Mouse (Mus musculus): Measurements from ENCODE around the gene Brpf3. TPM values are rescaled to one million over a fixed set of nuclear protein-coding genes. Genes with fewer than 3 reads are reported as not detected.
"Not testable (repeated sequence)": the region's sequence is repeated elsewhere in the genome, so short reads cannot be mapped to it uniquely, and the experiment has no call there.

Brpf3 gene
- total and polyA plus RNA-seq, 2 experiments from 2014 or later, result 2.7 to 27.8 TPM

GRCm38 (mm10) chr17:28766203-28766602 is 34.7 kb upstream of the Brpf3 start:
- WGBS, result 58% methylated on average over 3 of the region's 3 CpGs
- no peak for ATAC-seq (ENCODE audit: insufficient read depth, low read depth)
- no peak overlapping the region for H3K4me2 ChIP-seq (ENCODE audit: low read depth, low read length)

GRCm38 (mm10) chr17:28766781-28767515 is 33.9 kb upstream of the Brpf3 start:
- H3K27ac ChIP-seq (ENCODE audit: low read depth), result no peak overlapping the region
- H3K4me3 ChIP-seq (ENCODE audit: low read depth, low read length), result no peak overlapping the region
- no peak for ATAC-seq (ENCODE audit: insufficient read depth, low read depth)
- H3K36me3 ChIP-seq (replicated peaks; ENCODE audit: control insufficient read depth, insufficient read depth, low read length), result no peaks in the 10 kb centered on the region
- no peaks in the 10 kb centered on the region for H3K9me3 ChIP-seq (replicated peaks; ENCODE audit: control insufficient read depth, low read length)
- peaks cover 32% of the 10 kb centered on the region for H3K27me3 ChIP-seq (ENCODE audit: control insufficient read depth, insufficient read depth, low read length)
- no peak for DNase-seq (ENCODE audit: low spot score)
- no peak overlapping the region for H3K9ac ChIP-seq (replicated peaks; ENCODE audit: low read depth, low read length)
- H3K4me2 ChIP-seq (ENCODE audit: low read depth, low read length), result no peak overlapping the region
- TF ChIP-seq CTCF (IDR thresholded peaks at IDR 0.05; ENCODE audit: low read depth) (no peak), EP300 (IDR thresholded peaks at IDR 0.05; ENCODE audit: low read depth) (no peak)
- H3K4me1 ChIP-seq (ENCODE audit: control insufficient read depth, insufficient read depth), result peaks cover 15% of the 10 kb centered on the region
- 72% methylated on average over 11 of the region's 11 CpGs for WGBS

More at GRCm38 (mm10) chr17:28766203-28766602, 34.7 kb upstream of the Brpf3 start:
- Histone ChIP-seq H3K4me3 (ENCODE audit: low read depth, low read length) (no peak overlapping the region), H3K27ac (ENCODE audit: low read depth) (no peak overlapping the region), H3K27me3 (ENCODE audit: control insufficient read depth, insufficient read depth, low read length) (peaks cover 32% of the 10 kb centered on the region), H3K9me3 (replicated peaks; ENCODE audit: control insufficient read depth, low read length) (no peaks in the 10 kb centered on the region), H3K9ac (replicated peaks; ENCODE audit: low read depth, low read length) (no peak overlapping the region), H3K4me1 (ENCODE audit: control insufficient read depth, insufficient read depth) (peaks cover 15% of the 10 kb centered on the region), H3K36me3 (replicated peaks; ENCODE audit: control insufficient read depth, insufficient read depth, low read length) (no peaks in the 10 kb centered on the region)
- no peak for DNase-seq (ENCODE audit: low spot score)
- TF ChIP-seq CTCF (IDR thresholded peaks at IDR 0.05; ENCODE audit: low read depth) (no peak), EP300 (IDR thresholded peaks at IDR 0.05; ENCODE audit: low read depth) (no peak)

GRCm38 (mm10) chr17:28769121-28769874 is 31.6 kb upstream of the Brpf3 start, which contains the start of gene Mapk13:
TSS of gene Mapk13 (plus strand) at chr17:28769297.
- WGBS, result 2% methylated on average over 53 of the region's 58 CpGs
- H3K4me2 ChIP-seq (ENCODE audit: low read depth, low read length), result peak within 1 kb of the TSS; percentile 59
- ATAC-seq (ENCODE audit: insufficient read depth, low read depth) (no peak), DNase-seq (ENCODE audit: low spot score) (no peak)
- H3K4me1 ChIP-seq (ENCODE audit: control insufficient read depth, insufficient read depth), result peaks cover 15% of the 10 kb centered on the region
- H3K36me3 ChIP-seq (replicated peaks; ENCODE audit: control insufficient read depth, insufficient read depth, low read length), result no peaks in the 10 kb centered on the region
- no peak within 1 kb of the TSS for H3K27ac ChIP-seq (ENCODE audit: low read depth)
- TF ChIP-seq EP300 (IDR thresholded peaks at IDR 0.05; ENCODE audit: low read depth), result no peak
- no peak for TF ChIP-seq CTCF (IDR thresholded peaks at IDR 0.05; ENCODE audit: low read depth)
- peak within 1 kb of the TSS; percentile 43 for H3K4me3 ChIP-seq (ENCODE audit: low read depth, low read length)
- H3K9me3 ChIP-seq (replicated peaks; ENCODE audit: control insufficient read depth, low read length), result no peaks in the 10 kb centered on the region
- H3K9ac ChIP-seq (replicated peaks; ENCODE audit: low read depth, low read length), result peak within 1 kb of the TSS; percentile 43
- H3K27me3 ChIP-seq (ENCODE audit: control insufficient read depth, insufficient read depth, low read length), result peaks cover 37% of the 10 kb centered on the region

GRCm38 (mm10) chr17:28769875-28770421 is 30.9 kb upstream of the Brpf3 start:
- ATAC-seq (ENCODE audit: insufficient read depth, low read depth) (no peak), DNase-seq (ENCODE audit: low spot score) (no peak)
- peaks cover 37% of the 10 kb centered on the region for H3K27me3 ChIP-seq (ENCODE audit: control insufficient read depth, insufficient read depth, low read length)
- TF ChIP-seq CTCF (IDR thresholded peaks at IDR 0.05; ENCODE audit: low read depth) (no peak), EP300 (IDR thresholded peaks at IDR 0.05; ENCODE audit: low read depth) (no peak)
- peak overlapping the region; percentile 43 for H3K9ac ChIP-seq (replicated peaks; ENCODE audit: low read depth, low read length)
- peaks cover 15% of the 10 kb centered on the region for H3K4me1 ChIP-seq (ENCODE audit: control insufficient read depth, insufficient read depth)
- H3K9me3 ChIP-seq (replicated peaks; ENCODE audit: control insufficient read depth, low read length), result no peaks in the 10 kb centered on the region
- H3K4me2 ChIP-seq (ENCODE audit: low read depth, low read length), result peak overlapping the region; percentile 59
- WGBS, result 4% methylated on average over 24 of the region's 24 CpGs
- peak overlapping the region; percentile 43 for H3K4me3 ChIP-seq (ENCODE audit: low read depth, low read length)
- H3K27ac ChIP-seq (ENCODE audit: low read depth), result no peak overlapping the region
- H3K36me3 ChIP-seq (replicated peaks; ENCODE audit: control insufficient read depth, insufficient read depth, low read length), result no peaks in the 10 kb centered on the region

GRCm38 (mm10) chr17:28771289-28771688 is 29.6 kb upstream of the Brpf3 start:
- Histone ChIP-seq H3K27me3 (ENCODE audit: control insufficient read depth, insufficient read depth, low read length) (peaks cover 37% of the 10 kb centered on the region), H3K36me3 (replicated peaks; ENCODE audit: control insufficient read depth, insufficient read depth, low read length) (no peaks in the 10 kb centered on the region), H3K9ac (replicated peaks; ENCODE audit: low read depth, low read length) (no peak overlapping the region), H3K4me2 (ENCODE audit: low read depth, low read length) (no peak overlapping the region), H3K9me3 (replicated peaks; ENCODE audit: control insufficient read depth, low read length) (no peaks in the 10 kb centered on the region), H3K27ac (ENCODE audit: low read depth) (no peak overlapping the region), H3K4me1 (ENCODE audit: control insufficient read depth, insufficient read depth) (peaks cover 15% of the 10 kb centered on the region), H3K4me3 (ENCODE audit: low read depth, low read length) (no peak overlapping the region)
- ATAC-seq (ENCODE audit: insufficient read depth, low read depth) (no peak), DNase-seq (ENCODE audit: low spot score) (no peak)
- TF ChIP-seq EP300 (IDR thresholded peaks at IDR 0.05; ENCODE audit: low read depth), result no peak
- TF ChIP-seq CTCF (IDR thresholded peaks at IDR 0.05; ENCODE audit: low read depth), result no peak
- 89% methylated on average over 5 of the region's 5 CpGs for WGBS

GRCm38 (mm10) chr17:28774303-28774702 is 26.6 kb upstream of the Brpf3 start:
- not testable (repeated sequence) for H3K4me3 ChIP-seq (ENCODE audit: low read depth, low read length); H3K36me3 ChIP-seq (replicated peaks; ENCODE audit: control insufficient read depth, insufficient read depth, low read length); H3K9ac ChIP-seq (replicated peaks; ENCODE audit: low read depth, low read length); H3K9me3 ChIP-seq (replicated peaks; ENCODE audit: control insufficient read depth, low read length); DNase-seq (ENCODE audit: low spot score); H3K4me2 ChIP-seq (ENCODE audit: low read depth, low read length); H3K27ac ChIP-seq (ENCODE audit: low read depth); ATAC-seq (ENCODE audit: insufficient read depth, low read depth)
- peaks cover 12% of the 10 kb centered on the region for H3K4me1 ChIP-seq (ENCODE audit: control insufficient read depth, insufficient read depth)
- H3K27me3 ChIP-seq (ENCODE audit: control insufficient read depth, insufficient read depth, low read length), result peaks cover 24% of the 10 kb centered on the region
- WGBS, result 91% methylated on average over 7 of the region's 9 CpGs

Data from heart, postnatal 0 days (tissue).